ENCODE assay signal across 24 mouse cellular contexts in genomic region chr9:88262461-88262860, GRCm38 (mm10).
A peak's percentile ranks its signal among the peaks of the same experiment; 100 is the strongest.
DNase-seq lines count a peak whose midpoint lies in the region; ATAC-seq and TF ChIP-seq lines count a peak whose summit lies in the region.
"Had no signal": no experiment of that assay in that cellular context is flagged by ENCODE, and none has a peak within 500 bp of the region (broad histone marks: within the 10 kb centered on the region; RNA-seq: fewer than 3 reads in every experiment).

No protein-coding gene starts in this region.

- H3K4me1 ChIP-seq in kidney, adult 2 months (ENCODE audit: control insufficient read depth, insufficient read depth, low read length): peaks cover 3% of the 10 kb centered on the region; the same call in 1 of the 2 replicates
- H3K4me1 ChIP-seq in kidney, embryonic 16.5 days (ENCODE audit: insufficient read depth, low read length): no peaks in the 10 kb centered on the region
- H3K4me1 ChIP-seq in intestine, embryonic 16.5 days (ENCODE audit: control insufficient read depth, insufficient read depth, low read length): no peaks in the 10 kb centered on the region
- H3K4me1 ChIP-seq: embryonic facial prominence, embryonic 10.5 days; embryonic facial prominence, embryonic 12.5 days; forebrain, embryonic 13.5 days had no signal

- H3K27me3 ChIP-seq in kidney, adult 2 months (replicated peaks; ENCODE audit: control insufficient read depth, insufficient read depth, low read length): no peaks in the 10 kb centered on the region
- H3K27me3 ChIP-seq in kidney, embryonic 16.5 days (ENCODE audit: insufficient read depth, low read length): no peaks in the 10 kb centered on the region
- no peaks in the 10 kb centered on the region for H3K27me3 ChIP-seq in intestine, embryonic 16.5 days (replicated peaks; ENCODE audit: control insufficient read depth, insufficient read depth, low read length)
- H3K27me3 ChIP-seq: CH12.LX; embryonic facial prominence, embryonic 12.5 days; forebrain, embryonic 13.5 days; Patski had no signal

- no peak overlapping the region for H3K4me3 ChIP-seq in kidney, adult 2 months (ENCODE audit: insufficient read depth, low read depth, low read length)
- H3K4me3 ChIP-seq in kidney, embryonic 16.5 days (ENCODE audit: low read length): no peak overlapping the region
- H3K4me3 ChIP-seq in intestine, embryonic 16.5 days (ENCODE audit: low read length): no peak overlapping the region
- H3K4me3 ChIP-seq: embryonic facial prominence, embryonic 10.5 days; embryonic facial prominence, embryonic 12.5 days; forebrain, embryonic 13.5 days had no signal

- no peak overlapping the region for H3K9ac ChIP-seq in kidney, embryonic 16.5 days (replicated peaks; ENCODE audit: low read length)
- no peak overlapping the region for H3K9ac ChIP-seq in intestine, embryonic 16.5 days (ENCODE audit: low read depth, low read length)
- H3K9ac ChIP-seq: embryonic facial prominence, embryonic 12.5 days; forebrain, embryonic 13.5 days had no signal

- peak; percentile 41 for DNase-seq in heart, adult 11 months
- DNase-seq in heart, adult 18-20 months: no peak
- peak; percentile 55 for DNase-seq in kidney, adult 2 months
- DNase-seq in kidney, adult 8-10 months: no peak
- DNase-seq in kidney, postnatal 36 days: peak; percentile 20 to 25
- DNase-seq: adrenal gland, adult 8-10 months; adrenal gland, postnatal 14 days; adrenal gland, postnatal 36 days; B cell, adult 2 months; cerebellum, adult 11-12 months; cerebellum, adult 2 months; cerebellum, adult 9-10 months; cerebellum, postnatal 10 days; cerebellum, postnatal 25 days had no signal

- no peak overlapping the region for H3K4me2 ChIP-seq in kidney, embryonic 16.5 days (replicated peaks; ENCODE audit: low read depth, low read length)
- H3K4me2 ChIP-seq in intestine, embryonic 16.5 days (ENCODE audit: low read depth, low read length): no peak overlapping the region
- H3K4me2 ChIP-seq: embryonic facial prominence, embryonic 12.5 days; forebrain, embryonic 13.5 days had no signal

- no peak for TF ChIP-seq POLR2A in kidney, adult 2 months (IDR thresholded peaks at IDR 0.05; ENCODE audit: low read depth, low read length)

- no peaks in the 10 kb centered on the region for H3K36me3 ChIP-seq in kidney, adult 2 months (ENCODE audit: control insufficient read depth, insufficient read depth, low read length)
- H3K36me3 ChIP-seq in kidney, embryonic 16.5 days (ENCODE audit: insufficient read depth, low read length): no peaks in the 10 kb centered on the region
- no peaks in the 10 kb centered on the region for H3K36me3 ChIP-seq in intestine, embryonic 16.5 days (ENCODE audit: control insufficient read depth, insufficient read depth, low read length)
- H3K36me3 ChIP-seq: embryonic facial prominence, embryonic 10.5 days; embryonic facial prominence, embryonic 12.5 days; G1E had no signal

- 45% methylated on average over 3 of the region's 3 CpGs for WGBS in kidney, adult 2 months
- WGBS in kidney, embryonic 16.5 days: 51% methylated on average over 3 of the region's 3 CpGs
- 66% methylated on average over 3 of the region's 3 CpGs for WGBS in intestine, embryonic 16.5 days

- no peaks in the 10 kb centered on the region for H3K9me3 ChIP-seq in kidney, embryonic 16.5 days (ENCODE audit: low read length)
- H3K9me3 ChIP-seq in intestine, embryonic 16.5 days (ENCODE audit: control insufficient read depth, low read length): no peaks in the 10 kb centered on the region
- H3K9me3 ChIP-seq: embryonic facial prominence, embryonic 10.5 days; embryonic facial prominence, embryonic 12.5 days; forebrain, embryonic 13.5 days; G1E had no signal

- no peak for ATAC-seq in kidney, embryonic 16.5 days (ENCODE audit: low FRiP score, low TSS enrichment)
- 0 out of 2 replicates have a peak, but pooled peaks have one; percentile 31 for ATAC-seq in intestine, embryonic 16.5 days
- ATAC-seq: activated CD4-positive, CD25-positive, alpha-beta regulatory T cell, adult 4 months; CD4-positive, CD25-positive, alpha-beta regulatory T cell, adult 4 months; forebrain, embryonic 13.5 days; Patski had no signal

- H3K27ac ChIP-seq in kidney, adult 2 months (ENCODE audit: insufficient read depth, low read depth, low read length): 0 out of 2 replicates have a peak overlapping the region, but pooled peaks have one; percentile 52
- H3K27ac ChIP-seq in kidney, embryonic 16.5 days (ENCODE audit: low read length): no peak overlapping the region
- no peak overlapping the region for H3K27ac ChIP-seq in intestine, embryonic 16.5 days (ENCODE audit: low read length)
- H3K27ac ChIP-seq: embryonic facial prominence, embryonic 10.5 days; embryonic facial prominence, embryonic 12.5 days; forebrain, embryonic 13.5 days had no signal

- no peak for TF ChIP-seq CTCF in kidney, adult 2 months (conservative IDR thresholded peaks at IDR 0.05; ENCODE audit: insufficient read depth, insufficient read length, low read depth, low read length)

Comparison
In these comparisons a context has a peak if more than half of its experiments do, and no peak if none do; other contexts are left out.
1. DNase-seq: peak in heart, adult 11 months (single experiment), kidney, adult 2 months (single experiment) and kidney, postnatal 36 days (2 of 2); none in heart, adult 18-20 months (0 of 2) and kidney, adult 8-10 months (0 of 2).